In the genomic region with DNA sequence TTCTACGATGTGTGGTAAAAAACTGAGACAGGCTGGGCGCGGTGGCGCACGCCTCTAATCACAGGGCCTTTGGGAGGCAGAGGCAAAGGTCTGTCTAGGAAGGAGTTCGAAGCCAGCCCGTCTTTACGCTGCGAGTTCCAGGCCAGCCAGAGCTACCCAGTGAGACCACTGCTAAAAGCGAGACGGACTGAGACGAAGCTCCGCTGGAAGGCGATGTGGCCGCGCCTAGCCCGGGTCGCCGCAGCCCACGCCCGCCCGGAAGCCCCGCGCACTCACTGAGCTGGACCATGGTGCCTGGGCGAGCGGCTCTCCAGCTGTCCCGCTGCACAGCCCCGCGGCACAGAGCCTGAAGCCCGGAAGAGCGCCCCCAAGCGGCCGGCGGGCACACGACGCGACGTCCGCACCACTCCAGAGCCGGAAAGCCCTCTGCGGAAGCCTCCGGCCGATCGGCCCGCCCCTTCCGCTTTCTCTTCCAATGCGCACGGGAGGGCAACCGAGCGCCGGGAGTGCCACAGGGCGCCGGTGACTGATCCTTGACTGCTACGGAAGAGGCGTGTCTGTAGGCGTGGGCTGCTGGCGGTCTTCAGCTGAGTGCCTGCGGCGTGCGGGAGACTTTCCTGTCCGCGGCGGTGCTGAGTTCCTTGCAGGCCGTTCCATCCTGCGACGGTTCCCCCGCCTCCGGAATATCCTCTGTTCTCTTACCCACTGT, we compare ENCODE assay signal across 8 mouse cellular contexts. TPM values are rescaled to one million over a fixed set of nuclear protein-coding genes. Genes with fewer than 3 reads are reported as not detected.
A peak's percentile ranks its signal among the peaks of the same experiment; 100 is the strongest.
DNase-seq lines count a peak whose midpoint lies in the region; ATAC-seq lines count a peak whose summit lies in the region.

A gene (minus strand): TSS at position 430 of the 709 bp plus-strand sequence.

- H3K4me3 ChIP-seq in heart, embryonic 10.5 days = peak within 1 kb of the TSS; percentile 81
- H3K4me3 ChIP-seq in kidney, embryonic 15.5 days (replicated peaks) = peak within 1 kb of the TSS; percentile 72

- peak; percentile 95 for ATAC-seq in erythroblast, adult 5-6 weeks (replicated peaks; ENCODE audit: low FRiP score, poor library complexity, severe bottlenecking)
- peak; percentile 96 for ATAC-seq in kidney, embryonic 15.5 days (replicated peaks; ENCODE audit: low FRiP score)
- ATAC-seq in monocyte, adult 5-6 weeks (replicated peaks; ENCODE audit: insufficient number of reproducible peaks, low FRiP score, low TSS enrichment, poor library complexity, severe bottlenecking) = peak; percentile 92

- WGBS in heart, embryonic 10.5 days = under 1% methylated on average over 68 of the region's 68 CpGs
- WGBS in kidney, embryonic 15.5 days = under 1% methylated on average over 68 of the region's 68 CpGs

- peak within 1 kb of the TSS; percentile 80 for H3K9ac ChIP-seq in kidney, embryonic 15.5 days

- no peaks in the 10 kb centered on the region for H3K27me3 ChIP-seq in heart, embryonic 10.5 days (ENCODE audit: insufficient read depth, poor library complexity, severe bottlenecking)
- H3K27me3 ChIP-seq in kidney, embryonic 15.5 days = no peaks in the 10 kb centered on the region

- H3K9me3 ChIP-seq in heart, embryonic 10.5 days = no peaks in the 10 kb centered on the region
- no peaks in the 10 kb centered on the region for H3K9me3 ChIP-seq in kidney, embryonic 15.5 days (replicated peaks)

- H3K27ac ChIP-seq in heart, embryonic 10.5 days = peak within 1 kb of the TSS; percentile 96
- peak within 1 kb of the TSS; percentile 90 for H3K27ac ChIP-seq in kidney, embryonic 15.5 days

- peak within 1 kb of the TSS; percentile 67 for H3K4me2 ChIP-seq in kidney, embryonic 15.5 days

- peak; percentile 95 for DNase-seq in B cell, adult 2 months
- DNase-seq in brain, adult 2 months (ENCODE audit: low read depth, low spot score) = peak; percentile 99
- DNase-seq in heart, embryonic 10.5 days (ENCODE audit: low spot score) = peak; percentile 98
- peak; percentile 97 for DNase-seq in liver
- DNase-seq in spleen, postnatal 4 days (ENCODE audit: low spot score in 2 of 2) = peak; percentile 93 to 95

- peaks cover 15% of the 10 kb centered on the region for H3K4me1 ChIP-seq in heart, embryonic 10.5 days
- peaks cover 17% of the 10 kb centered on the region; the same call in 1 of the 2 replicates for H3K4me1 ChIP-seq in kidney, embryonic 15.5 days

- peaks cover 20% of the 10 kb centered on the region for H3K36me3 ChIP-seq in heart, embryonic 10.5 days
- H3K36me3 ChIP-seq in kidney, embryonic 15.5 days = peaks cover 22% of the 10 kb centered on the region

RNA-seq across cellular contexts. Expression of the gene that starts here (rescaled TPM):
- 12.9 and 16.1 TPM in 2 replicates for total RNA-seq in erythroblast, adult 5-6 weeks (2015; ENCODE audit: low replicate concordance)
- total RNA-seq in erythroblast, adult 5-6 weeks (2017; ENCODE audit: low replicate concordance) = 5.0 and 14.6 TPM in 2 replicates
- 95.0 and 108 TPM in 2 replicates for polyA plus RNA-seq in heart, embryonic 10.5 days (2016; fragmentation: Nextera tagmentation; extraction: Ambion mirVana)
- polyA plus RNA-seq in kidney, embryonic 15.5 days (2015; fragmentation: Nextera tagmentation; extraction: Ambion mirVana) = 96.5 and 97.3 TPM in 2 replicates
- 24.2 to 43.4 TPM (median 27.0 TPM) in 3 replicates for total RNA-seq in monocyte, adult 5-6 weeks (2017)

Comparison
In these comparisons a context has a peak if more than half of its experiments do, and no peak if none do; other contexts are left out.
1. Peak in every context shown above with its lines: DNase-seq, ATAC-seq, H3K4me3 ChIP-seq and H3K27ac ChIP-seq.